ENCODE assay signal across 12 mouse cellular contexts in the genomic region with DNA sequence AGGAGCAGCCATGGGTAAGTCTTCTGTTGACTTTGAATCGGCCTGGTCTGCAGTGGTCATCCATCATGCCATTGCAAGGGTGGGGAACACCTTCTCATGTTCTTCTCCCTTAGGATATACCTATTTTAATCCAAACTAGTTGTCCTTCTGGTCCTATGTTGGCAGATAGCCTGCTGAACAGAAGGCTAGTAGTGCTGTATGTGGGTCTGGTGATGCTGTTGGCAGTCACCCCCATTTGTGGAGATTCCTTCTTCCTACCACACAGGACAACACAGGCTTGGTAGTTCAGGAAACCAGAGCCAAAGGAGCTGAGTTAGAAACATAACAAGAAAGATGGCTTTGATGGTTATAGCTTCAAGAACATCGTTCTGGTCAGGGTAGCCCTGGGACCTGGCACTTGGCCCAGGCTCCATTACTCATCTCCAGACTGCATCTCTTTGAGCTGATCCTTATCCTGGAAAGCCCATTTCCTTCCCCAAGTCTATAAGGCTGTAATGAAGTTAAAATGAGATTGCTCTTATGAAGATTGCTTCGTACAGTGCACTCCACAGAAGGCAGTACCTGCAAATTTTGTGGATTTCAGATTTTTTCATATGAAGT. TPM values are rescaled to one million over a fixed set of nuclear protein-coding genes. Genes with fewer than 3 reads are reported as not detected.
A peak's percentile ranks its signal among the peaks of the same experiment; 100 is the strongest.
DNase-seq lines count a peak whose midpoint lies in the region; ATAC-seq and TF ChIP-seq lines count a peak whose summit lies in the region.
"Had no signal": no experiment of that assay in that cellular context is flagged by ENCODE, and none has a peak within 500 bp of the region (broad histone marks: within the 10 kb centered on the region; RNA-seq: fewer than 3 reads in every experiment).

No protein-coding gene starts in this region.

- H3K27ac ChIP-seq in gastrocnemius, adult 2 months, result no peak overlapping the region
- peak overlapping the region; percentile 1; the same call in 1 of the 2 replicates for H3K27ac ChIP-seq in cerebellum, adult 2 months (ENCODE audit: insufficient read depth, low read length)
- no peak overlapping the region for H3K27ac ChIP-seq in hindbrain, embryonic 14.5 days
- no peak overlapping the region for H3K27ac ChIP-seq in forebrain, embryonic 13.5 days
- H3K27ac ChIP-seq: limb, embryonic 13.5 days; midbrain, embryonic 10.5 days had no signal

- no peaks in the 10 kb centered on the region for H3K27me3 ChIP-seq in cerebellum, adult 2 months (ENCODE audit: control insufficient read depth, insufficient read depth, low read length)
- H3K27me3 ChIP-seq in hindbrain, embryonic 14.5 days (ENCODE audit: control insufficient read depth, insufficient read depth, low read length), result no peaks in the 10 kb centered on the region
- H3K27me3 ChIP-seq in forebrain, embryonic 13.5 days, result no peaks in the 10 kb centered on the region
- H3K27me3 ChIP-seq: limb, embryonic 13.5 days had no signal

- no peak overlapping the region for H3K4me2 ChIP-seq in hindbrain, embryonic 14.5 days (replicated peaks)
- no peak overlapping the region for H3K4me2 ChIP-seq in forebrain, embryonic 13.5 days
- H3K4me2 ChIP-seq: limb, embryonic 13.5 days had no signal

- H3K4me3 ChIP-seq in gastrocnemius, adult 2 months, result no peak overlapping the region
- no peak overlapping the region for H3K4me3 ChIP-seq in cerebellum, adult 2 months (replicated peaks; ENCODE audit: insufficient read depth, low read depth, low read length)
- H3K4me3 ChIP-seq in hindbrain, embryonic 14.5 days (replicated peaks; ENCODE audit: low read length), result no peak overlapping the region
- H3K4me3 ChIP-seq in forebrain, embryonic 13.5 days, result no peak overlapping the region
- H3K4me3 ChIP-seq: limb, embryonic 13.5 days; midbrain, embryonic 10.5 days had no signal

- no peak for TF ChIP-seq POLR2A in cerebellum, adult 2 months (IDR thresholded peaks at IDR 0.05; ENCODE audit: borderline replicate concordance, insufficient read depth, low read length)

- peaks cover 27% of the 10 kb centered on the region for H3K36me3 ChIP-seq in hindbrain, embryonic 14.5 days (replicated peaks; ENCODE audit: control insufficient read depth, insufficient read depth)
- H3K36me3 ChIP-seq in forebrain, embryonic 13.5 days (ENCODE audit: poor library complexity, severe bottlenecking), result peaks cover 17% of the 10 kb centered on the region

- H3K9ac ChIP-seq in hindbrain, embryonic 14.5 days, result no peak overlapping the region
- H3K9ac ChIP-seq in forebrain, embryonic 13.5 days, result no peak overlapping the region
- H3K9ac ChIP-seq: limb, embryonic 13.5 days had no signal

- peaks cover 4% of the 10 kb centered on the region; the same call in 1 of the 2 replicates for H3K4me1 ChIP-seq in cerebellum, adult 2 months (ENCODE audit: control insufficient read depth, insufficient read depth, low read length)
- H3K4me1 ChIP-seq in hindbrain, embryonic 14.5 days (replicated peaks; ENCODE audit: control insufficient read depth, insufficient read depth, low read length), result no peaks in the 10 kb centered on the region
- H3K4me1 ChIP-seq in forebrain, embryonic 13.5 days, result no peaks in the 10 kb centered on the region
- H3K4me1 ChIP-seq: limb, embryonic 13.5 days; midbrain, embryonic 10.5 days had no signal

- 29% methylated on average over 3 of the region's 3 CpGs for WGBS in cerebellum, adult 2 months
- 65% methylated on average over 3 of the region's 3 CpGs for WGBS in hindbrain, embryonic 14.5 days
- WGBS in forebrain, embryonic 13.5 days, result 87% methylated on average over 3 of the region's 3 CpGs

- no peak for ATAC-seq in hindbrain, embryonic 14.5 days (ENCODE audit: low FRiP score)
- ATAC-seq in forebrain, embryonic 13.5 days, result no peak
- ATAC-seq: CD4-positive, CD25-positive, alpha-beta regulatory T cell, adult 4 months had no signal

- no peak for TF ChIP-seq CTCF in gastrocnemius, adult 2 months (IDR thresholded peaks at IDR 0.05)
- no peak for TF ChIP-seq CTCF in cerebellum, adult 2 months (IDR thresholded peaks at IDR 0.05; ENCODE audit: borderline replicate concordance, insufficient read depth, low read depth, low read length)

- peak; percentile 59 for DNase-seq in gastrocnemius, adult 2 months
- DNase-seq in gastrocnemius, adult 18-20 months (ENCODE audit: low spot score), result no peak
- peak; percentile 49 for DNase-seq in right cerebral cortex, adult 18-20 months
- DNase-seq in right cerebral cortex, postnatal 14 days, result no peak
- DNase-seq in cerebellum, adult 2 months, result peak; percentile 68 to 88
- peak; percentile 35 for DNase-seq in lung, postnatal 14 days
- DNase-seq in hindbrain, embryonic 14.5 days (ENCODE audit: low spot score), result no peak

- no peaks in the 10 kb centered on the region for H3K9me3 ChIP-seq in hindbrain, embryonic 14.5 days (ENCODE audit: control insufficient read depth, low read length)
- no peaks in the 10 kb centered on the region for H3K9me3 ChIP-seq in forebrain, embryonic 13.5 days (replicated peaks)
- H3K9me3 ChIP-seq: limb, embryonic 13.5 days; midbrain, embryonic 10.5 days had no signal

- intact Hi-C loops in gastrocnemius, adult 2 months (cut with DNase I), result no loop called here

RNA-seq across cellular contexts. Expression of gene Nmt2, which starts 21.5 kb away (rescaled TPM):
- total RNA-seq in gastrocnemius, adult 2 months (2021), result 10 to 100 TPM; 11.0 to 12.9 TPM
- total RNA-seq in gastrocnemius, adult 18-20 months (2021), result 10 to 100 TPM; 11.7 to 12.7 TPM
- polyA plus RNA-seq in cerebellum, adult 2 months (2012; rRNA removed), result 39.8 and 41.6 TPM in 2 replicates
- polyA plus RNA-seq in hindbrain, embryonic 14.5 days (2014; fragmentation: Nextera tagmentation; extraction: Ambion mirVana), result 98.2 and 103 TPM in 2 replicates
- polyA plus RNA-seq in forebrain, embryonic 13.5 days (2015; fragmentation: Nextera tagmentation; extraction: Ambion mirVana), result 84.7 and 90.2 TPM in 2 replicates

RNA-seq across cellular contexts. Expression of gene Rpp38, which starts 26.9 kb away (rescaled TPM):
- 1 to 10 TPM; 6.8 to 7.3 TPM for total RNA-seq in gastrocnemius, adult 2 months (2021)
- 1 to 10 TPM; 5.3 to 6.1 TPM for total RNA-seq in gastrocnemius, adult 18-20 months (2021)
- 12.7 and 13.5 TPM in 2 replicates for polyA plus RNA-seq in cerebellum, adult 2 months (2012; rRNA removed)
- polyA plus RNA-seq in hindbrain, embryonic 14.5 days (2014; fragmentation: Nextera tagmentation; extraction: Ambion mirVana), result 13.2 and 15.4 TPM in 2 replicates
- 15.0 and 16.5 TPM in 2 replicates for polyA plus RNA-seq in forebrain, embryonic 13.5 days (2015; fragmentation: Nextera tagmentation; extraction: Ambion mirVana)

RNA-seq across cellular contexts. Expression of gene Acbd7, which starts 30.4 kb away (rescaled TPM):
- under 1 TPM in 1 of 2 experiments, not detected in 1; 0.64 TPM for total RNA-seq in gastrocnemius, adult 2 months (2021)
- 1 to 10 TPM in 1 of 2 experiments, under 1 TPM in 1; 0.47 to 1.1 TPM for total RNA-seq in gastrocnemius, adult 18-20 months (2021)
- 1.4 TPM in 2 replicates for polyA plus RNA-seq in cerebellum, adult 2 months (2012; rRNA removed)
- 3.4 and 4.2 TPM in 2 replicates for polyA plus RNA-seq in hindbrain, embryonic 14.5 days (2014; fragmentation: Nextera tagmentation; extraction: Ambion mirVana)
- 0.58 and 1.2 TPM in 2 replicates for polyA plus RNA-seq in forebrain, embryonic 13.5 days (2015; fragmentation: Nextera tagmentation; extraction: Ambion mirVana)
- total RNA-seq: granulocyte monocyte progenitor cell, adult 5-6 weeks had no signal

Comparison
In these comparisons a context has a peak if more than half of its experiments do, and no peak if none do; other contexts are left out.
1. DNase-seq: peak in gastrocnemius, adult 2 months (single experiment), right cerebral cortex, adult 18-20 months (single experiment), cerebellum, adult 2 months (2 of 2) and lung, postnatal 14 days (single experiment); none in gastrocnemius, adult 18-20 months (single experiment), right cerebral cortex, postnatal 14 days (single experiment) and hindbrain, embryonic 14.5 days (single experiment).